Mouse (Mus musculus): Measurements from ENCODE around the gene Fras1. TPM values are rescaled to one million over a fixed set of nuclear protein-coding genes. Genes with fewer than 3 reads are reported as not detected.

Fras1 gene
- polyA plus RNA-seq (2012; ENCODE audit: insufficient read depth, insufficient read length, low replicate concordance, missing spikeins): not detected in 2 replicates

GRCm38 (mm10) chr5:96373567-96373985 lies at the start of gene Fras1:
Gene Fras1 (plus strand): TSS chr5:96373955.
- H3K4me1 ChIP-seq (ENCODE audit: control insufficient read depth, insufficient read depth, low read length): peaks cover 11% of the 10 kb centered on the region
- peak within 1 kb of the TSS; percentile 74; the same call in 1 of the 2 replicates for H3K27ac ChIP-seq (ENCODE audit: insufficient read depth, low read depth, low read length)
- 1% methylated on average over 16 of the region's 16 CpGs for WGBS
- H3K4me3 ChIP-seq (ENCODE audit: insufficient read depth, low read depth, low read length): peak within 1 kb of the TSS; percentile 55
- TF ChIP-seq POLR2A (IDR thresholded peaks at IDR 0.05; ENCODE audit: insufficient read depth, low read depth, low read length): no peak
- no peak for TF ChIP-seq CTCF (IDR thresholded peaks at IDR 0.05; ENCODE audit: insufficient read depth, low read depth, low read length)

- Histone ChIP-seq H3K4me1 (ENCODE audit: control insufficient read depth, insufficient read depth, low read length) (no peaks in the 10 kb centered on the region; the same call in 1 of the 2 replicates), H3K4me3 (ENCODE audit: insufficient read depth, low read depth, low read length) (no peak overlapping the region), H3K27ac (ENCODE audit: insufficient read depth, low read depth, low read length) (no peak overlapping the region)
- TF ChIP-seq POLR2A (IDR thresholded peaks at IDR 0.05; ENCODE audit: insufficient read depth, low read depth, low read length) (no peak), CTCF (IDR thresholded peaks at IDR 0.05; ENCODE audit: insufficient read depth, low read depth, low read length) (no peak)
- WGBS: 77% methylated on average over 25 of the region's 25 CpGs
Measured at GRCm38 (mm10) chr5:96331048-96331737, 42.6 kb upstream of the Fras1 start.

GRCm38 (mm10) chr5:96331738-96332070 lies 42.1 kb upstream of the Fras1 start:
- TF ChIP-seq CTCF (IDR thresholded peaks at IDR 0.05; ENCODE audit: insufficient read depth, low read depth, low read length) (no peak), POLR2A (IDR thresholded peaks at IDR 0.05; ENCODE audit: insufficient read depth, low read depth, low read length) (no peak)
- H3K4me1 ChIP-seq (ENCODE audit: control insufficient read depth, insufficient read depth, low read length): no peaks in the 10 kb centered on the region; the same call in 1 of the 2 replicates
- H3K4me3 ChIP-seq (ENCODE audit: insufficient read depth, low read depth, low read length): no peak overlapping the region
- 38% methylated on average over 5 of the region's 5 CpGs for WGBS
- H3K27ac ChIP-seq (ENCODE audit: insufficient read depth, low read depth, low read length): no peak overlapping the region

GRCm38 (mm10) chr5:96333963-96334362 lies 39.8 kb upstream of the Fras1 start:
- WGBS: 60% methylated on average over 3 of the region's 3 CpGs
- no peak for TF ChIP-seq CTCF (IDR thresholded peaks at IDR 0.05; ENCODE audit: insufficient read depth, low read depth, low read length)
- TF ChIP-seq POLR2A (IDR thresholded peaks at IDR 0.05; ENCODE audit: insufficient read depth, low read depth, low read length): no peak
- Histone ChIP-seq H3K4me1 (ENCODE audit: control insufficient read depth, insufficient read depth, low read length) (no peaks in the 10 kb centered on the region; the same call in 1 of the 2 replicates), H3K4me3 (ENCODE audit: insufficient read depth, low read depth, low read length) (no peak overlapping the region), H3K27ac (ENCODE audit: insufficient read depth, low read depth, low read length) (no peak overlapping the region)

- H3K4me3 ChIP-seq (ENCODE audit: insufficient read depth, low read depth, low read length): no peak overlapping the region
- no peak overlapping the region for H3K27ac ChIP-seq (ENCODE audit: insufficient read depth, low read depth, low read length)
- WGBS: 93% methylated on average over 6 of the region's 6 CpGs
- no peak for TF ChIP-seq POLR2A (IDR thresholded peaks at IDR 0.05; ENCODE audit: insufficient read depth, low read depth, low read length)
- no peak for TF ChIP-seq CTCF (IDR thresholded peaks at IDR 0.05; ENCODE audit: insufficient read depth, low read depth, low read length)
- peaks cover 2% of the 10 kb centered on the region; the same call in 1 of the 2 replicates for H3K4me1 ChIP-seq (ENCODE audit: control insufficient read depth, insufficient read depth, low read length)
Measured at GRCm38 (mm10) chr5:96340564-96340963, 33.2 kb upstream of the Fras1 start.

GRCm38 (mm10) chr5:96344983-96345382 lies 28.8 kb upstream of the Fras1 start:
- Histone ChIP-seq H3K4me1 (ENCODE audit: control insufficient read depth, insufficient read depth, low read length) (peaks cover 2% of the 10 kb centered on the region; the same call in 1 of the 2 replicates), H3K4me3 (ENCODE audit: insufficient read depth, low read depth, low read length) (no peak overlapping the region), H3K27ac (ENCODE audit: insufficient read depth, low read depth, low read length) (no peak overlapping the region)
- 60% methylated on average over 2 of the region's 2 CpGs for WGBS
- TF ChIP-seq POLR2A (IDR thresholded peaks at IDR 0.05; ENCODE audit: insufficient read depth, low read depth, low read length): no peak
- no peak for TF ChIP-seq CTCF (IDR thresholded peaks at IDR 0.05; ENCODE audit: insufficient read depth, low read depth, low read length)

GRCm38 (mm10) chr5:96351963-96352362 lies 21.8 kb upstream of the Fras1 start:
- Histone ChIP-seq H3K27ac (ENCODE audit: insufficient read depth, low read depth, low read length) (no peak overlapping the region), H3K4me3 (ENCODE audit: insufficient read depth, low read depth, low read length) (no peak overlapping the region), H3K4me1 (ENCODE audit: control insufficient read depth, insufficient read depth, low read length) (no peaks in the 10 kb centered on the region)
- no peak for TF ChIP-seq POLR2A (IDR thresholded peaks at IDR 0.05; ENCODE audit: insufficient read depth, low read depth, low read length)
- no peak for TF ChIP-seq CTCF (IDR thresholded peaks at IDR 0.05; ENCODE audit: insufficient read depth, low read depth, low read length)

- Histone ChIP-seq H3K4me3 (ENCODE audit: insufficient read depth, low read depth, low read length) (no peak overlapping the region), H3K4me1 (ENCODE audit: control insufficient read depth, insufficient read depth, low read length) (no peaks in the 10 kb centered on the region), H3K27ac (ENCODE audit: insufficient read depth, low read depth, low read length) (no peak overlapping the region)
- TF ChIP-seq POLR2A (IDR thresholded peaks at IDR 0.05; ENCODE audit: insufficient read depth, low read depth, low read length) (no peak), CTCF (IDR thresholded peaks at IDR 0.05; ENCODE audit: insufficient read depth, low read depth, low read length) (no peak)
- WGBS: 60% methylated on average over 4 of the region's 4 CpGs
Measured at GRCm38 (mm10) chr5:96363950-96364349, 9.8 kb upstream of the Fras1 start.

- Histone ChIP-seq H3K4me3 (ENCODE audit: insufficient read depth, low read depth, low read length) (no peak overlapping the region), H3K27ac (ENCODE audit: insufficient read depth, low read depth, low read length) (no peak overlapping the region), H3K4me1 (ENCODE audit: control insufficient read depth, insufficient read depth, low read length) (no peaks in the 10 kb centered on the region)
- 86% methylated on average over 5 of the region's 5 CpGs for WGBS
- TF ChIP-seq POLR2A (IDR thresholded peaks at IDR 0.05; ENCODE audit: insufficient read depth, low read depth, low read length): no peak
- TF ChIP-seq CTCF (IDR thresholded peaks at IDR 0.05; ENCODE audit: insufficient read depth, low read depth, low read length): no peak
Measured at GRCm38 (mm10) chr5:96365590-96365989, 8.2 kb upstream of the Fras1 start.

Measured in olfactory bulb, adult 2 months (tissue).